Mouse (Mus musculus): ENCODE results near the gene Vmn2r19. TPM values are rescaled to one million over a fixed set of nuclear protein-coding genes. Genes with fewer than 3 reads are reported as not detected.
"Not testable (repeated sequence)": the region's sequence is repeated elsewhere in the genome, so short reads cannot be mapped to it uniquely, and the experiment has no call there.

The Vmn2r19 gene
- polyA plus RNA-seq, 1 experiment from 2014 or later: not detected

- Histone ChIP-seq H3K9me3 (ENCODE audit: low read length) (no peaks in the 10 kb centered on the region), H3K4me3 (ENCODE audit: low read depth, low read length) (no peak overlapping the region), H3K9ac (replicated peaks; ENCODE audit: low read depth) (no peak overlapping the region), H3K36me3 (ENCODE audit: insufficient read depth, low read length) (no peaks in the 10 kb centered on the region), H3K4me1 (ENCODE audit: insufficient read depth, low read depth, low read length) (no peaks in the 10 kb centered on the region), H3K27ac (ENCODE audit: low read length) (no peak overlapping the region), H3K27me3 (replicated peaks; ENCODE audit: insufficient read depth, low read length) (no peaks in the 10 kb centered on the region), H3K4me2 (replicated peaks; ENCODE audit: low read depth, low read length) (no peak overlapping the region)
- no peak for DNase-seq (ENCODE audit: low spot score)
- WGBS: 98% methylated on average over 1 of the region's 1 CpGs
- ATAC-seq: peak; percentile 49
- TF ChIP-seq CTCF (IDR thresholded peaks at IDR 0.05): no peak
- TF ChIP-seq EP300 (IDR thresholded peaks at IDR 0.05): no peak
Measured at GRCm38 (mm10) chr6:123292751-123293400, 15.3 kb upstream of the Vmn2r19 start.

GRCm38 (mm10) chr6:123293509-123293908, 14.6 kb upstream of the Vmn2r19 start:
- not testable (repeated sequence) for H3K27me3 ChIP-seq (replicated peaks; ENCODE audit: insufficient read depth, low read length); H3K36me3 ChIP-seq (ENCODE audit: insufficient read depth, low read length); H3K9me3 ChIP-seq (ENCODE audit: low read length); H3K4me1 ChIP-seq (ENCODE audit: insufficient read depth, low read depth, low read length); ATAC-seq; H3K27ac ChIP-seq (ENCODE audit: low read length); H3K4me3 ChIP-seq (ENCODE audit: low read depth, low read length); DNase-seq (ENCODE audit: low spot score); H3K9ac ChIP-seq (replicated peaks; ENCODE audit: low read depth); H3K4me2 ChIP-seq (replicated peaks; ENCODE audit: low read depth, low read length)
- 85% methylated on average over 11 of the region's 11 CpGs for WGBS

DNA sequence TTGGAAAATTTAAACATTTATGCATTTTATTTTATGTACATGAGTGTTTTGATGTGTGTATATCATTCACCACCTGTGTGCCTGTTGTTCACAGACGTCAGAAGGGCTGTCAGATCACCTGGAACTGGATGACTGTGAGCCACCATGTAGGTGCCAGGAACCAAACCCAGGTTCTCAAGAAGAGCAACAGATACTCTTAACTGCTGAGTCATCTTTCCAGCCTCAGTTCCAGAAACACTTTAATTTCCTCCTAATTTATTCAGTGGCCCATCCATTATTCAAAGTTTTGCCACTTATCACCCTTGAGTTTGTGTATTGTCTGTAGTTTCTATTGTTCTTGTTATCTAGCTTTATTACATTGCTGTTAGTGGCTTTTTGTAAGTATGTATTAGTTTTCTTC, 11.4 kb upstream of the Vmn2r19 start:
- TF ChIP-seq EP300 (IDR thresholded peaks at IDR 0.05) (no peak), CTCF (IDR thresholded peaks at IDR 0.05) (no peak)
- WGBS: 39% methylated on average over 1 of the region's 1 CpGs
- no peak overlapping the region for H3K4me2 ChIP-seq (replicated peaks; ENCODE audit: low read depth, low read length)
- no peak overlapping the region for H3K27ac ChIP-seq (ENCODE audit: low read length)
- H3K4me1 ChIP-seq (ENCODE audit: insufficient read depth, low read depth, low read length): no peaks in the 10 kb centered on the region
- ATAC-seq (no peak), DNase-seq (ENCODE audit: low spot score) (no peak)
- H3K36me3 ChIP-seq (ENCODE audit: insufficient read depth, low read length): no peaks in the 10 kb centered on the region
- no peaks in the 10 kb centered on the region for H3K9me3 ChIP-seq (ENCODE audit: low read length)
- no peak overlapping the region for H3K9ac ChIP-seq (replicated peaks; ENCODE audit: low read depth)
- H3K27me3 ChIP-seq (replicated peaks; ENCODE audit: insufficient read depth, low read length): no peaks in the 10 kb centered on the region
- no peak overlapping the region for H3K4me3 ChIP-seq (ENCODE audit: low read depth, low read length)

- not testable (repeated sequence) for H3K9ac ChIP-seq (replicated peaks; ENCODE audit: low read depth); ATAC-seq; H3K9me3 ChIP-seq (ENCODE audit: low read length); H3K36me3 ChIP-seq (ENCODE audit: insufficient read depth, low read length); H3K27ac ChIP-seq (ENCODE audit: low read length); H3K27me3 ChIP-seq (replicated peaks; ENCODE audit: insufficient read depth, low read length); H3K4me1 ChIP-seq (ENCODE audit: insufficient read depth, low read depth, low read length); DNase-seq (ENCODE audit: low spot score); H3K4me2 ChIP-seq (replicated peaks; ENCODE audit: low read depth, low read length); H3K4me3 ChIP-seq (ENCODE audit: low read depth, low read length)
- WGBS: 75% methylated on average over 7 of the region's 7 CpGs
Measured at GRCm38 (mm10) chr6:123306315-123306714, 1.8 kb upstream of the Vmn2r19 start.

GRCm38 (mm10) chr6:123332503-123332902, 24.4 kb downstream of the Vmn2r19 start:
- TF ChIP-seq EP300 (IDR thresholded peaks at IDR 0.05) (no peak), CTCF (IDR thresholded peaks at IDR 0.05) (no peak)
- no peak for ATAC-seq
- H3K4me2 ChIP-seq (replicated peaks; ENCODE audit: low read depth, low read length): no peak overlapping the region
- no peaks in the 10 kb centered on the region for H3K36me3 ChIP-seq (ENCODE audit: insufficient read depth, low read length)
- no peaks in the 10 kb centered on the region for H3K4me1 ChIP-seq (ENCODE audit: insufficient read depth, low read depth, low read length)
- no peak overlapping the region for H3K4me3 ChIP-seq (ENCODE audit: low read depth, low read length)
- WGBS: 40% methylated on average over 2 of the region's 2 CpGs
- no peak overlapping the region for H3K9ac ChIP-seq (replicated peaks; ENCODE audit: low read depth)
- no peak for DNase-seq (ENCODE audit: low spot score)
- no peaks in the 10 kb centered on the region for H3K9me3 ChIP-seq (ENCODE audit: low read length)
- no peaks in the 10 kb centered on the region for H3K27me3 ChIP-seq (replicated peaks; ENCODE audit: insufficient read depth, low read length)
- H3K27ac ChIP-seq (ENCODE audit: low read length): no peak overlapping the region

DNA sequence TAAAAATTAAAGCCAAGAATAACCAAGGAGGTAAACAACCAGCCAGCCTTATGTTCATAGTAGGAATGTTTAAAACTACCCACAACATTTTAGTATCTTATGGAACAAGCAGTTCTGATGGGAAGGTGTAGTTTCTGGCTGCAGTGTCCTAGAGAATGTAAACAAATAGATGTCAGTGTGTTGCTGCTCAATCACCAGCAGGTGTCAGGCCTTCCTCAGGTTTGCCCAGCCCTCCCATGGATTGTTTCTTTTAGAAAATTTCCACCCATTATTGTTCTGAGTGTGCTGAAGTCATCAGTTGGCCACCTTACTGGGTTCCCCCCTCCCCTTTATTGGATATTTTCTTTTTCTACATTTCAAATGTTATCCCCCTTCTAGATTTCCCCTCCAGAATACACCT, 32.0 kb downstream of the Vmn2r19 start:
- no peak for ATAC-seq
- Histone ChIP-seq H3K4me2 (replicated peaks; ENCODE audit: low read depth, low read length) (no peak overlapping the region), H3K9me3 (ENCODE audit: low read length) (no peaks in the 10 kb centered on the region), H3K9ac (replicated peaks; ENCODE audit: low read depth) (no peak overlapping the region), H3K4me1 (ENCODE audit: insufficient read depth, low read depth, low read length) (no peaks in the 10 kb centered on the region), H3K27me3 (replicated peaks; ENCODE audit: insufficient read depth, low read length) (no peaks in the 10 kb centered on the region), H3K4me3 (ENCODE audit: low read depth, low read length) (no peak overlapping the region), H3K27ac (ENCODE audit: low read length) (no peak overlapping the region), H3K36me3 (ENCODE audit: insufficient read depth, low read length) (no peaks in the 10 kb centered on the region)
- TF ChIP-seq CTCF (IDR thresholded peaks at IDR 0.05) (no peak), EP300 (IDR thresholded peaks at IDR 0.05) (no peak)
- DNase-seq (ENCODE audit: low spot score): no peak

DNA sequence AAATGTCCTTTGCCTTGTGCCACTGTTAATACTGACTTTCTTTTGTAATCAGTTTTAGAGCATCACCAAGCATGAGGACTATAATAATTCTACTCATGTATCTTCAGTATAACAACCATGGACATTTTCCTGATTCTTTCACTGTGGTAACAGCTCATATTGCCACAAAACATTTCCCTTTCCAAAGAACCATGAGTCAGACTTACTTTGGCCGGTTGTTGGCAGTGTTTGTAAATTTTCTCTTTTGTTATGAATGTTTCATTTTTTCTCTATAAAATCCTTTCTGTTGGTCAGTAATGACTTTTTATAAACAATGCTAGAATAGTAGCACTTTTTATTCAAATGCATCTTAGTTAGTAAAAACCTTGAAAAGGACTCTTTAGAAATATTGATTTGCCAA, 38.0 kb downstream of the Vmn2r19 start:
- Histone ChIP-seq H3K27me3 (replicated peaks; ENCODE audit: insufficient read depth, low read length) (no peaks in the 10 kb centered on the region), H3K27ac (ENCODE audit: low read length) (no peak overlapping the region), H3K4me2 (replicated peaks; ENCODE audit: low read depth, low read length) (no peak overlapping the region), H3K9ac (replicated peaks; ENCODE audit: low read depth) (no peak overlapping the region), H3K36me3 (ENCODE audit: insufficient read depth, low read length) (no peaks in the 10 kb centered on the region), H3K4me1 (ENCODE audit: insufficient read depth, low read depth, low read length) (no peaks in the 10 kb centered on the region), H3K9me3 (ENCODE audit: low read length) (no peaks in the 10 kb centered on the region), H3K4me3 (ENCODE audit: low read depth, low read length) (no peak overlapping the region)
- DNase-seq (ENCODE audit: low spot score) (no peak), ATAC-seq (no peak)
- WGBS: 78% methylated on average over 1 of the region's 1 CpGs
- no peak for TF ChIP-seq CTCF (IDR thresholded peaks at IDR 0.05)
- no peak for TF ChIP-seq EP300 (IDR thresholded peaks at IDR 0.05)

Other genes starting within 250 kb of the Vmn2r19 start
- 10.2 and 11.2 TPM in 2 replicates for gene Clec4a2, start 201.9 kb upstream of the Vmn2r19 start, polyA plus RNA-seq (2015; fragmentation: Nextera tagmentation; extraction: Ambion mirVana)
- gene Clec4b2, start 135.4 kb upstream of the Vmn2r19 start, polyA plus RNA-seq (2015; fragmentation: Nextera tagmentation; extraction: Ambion mirVana): not detected in 2 replicates
- 28.0 and 31.1 TPM in 2 replicates for gene Clec4n, start 78.5 kb upstream of the Vmn2r19 start, polyA plus RNA-seq (2015; fragmentation: Nextera tagmentation; extraction: Ambion mirVana)
- gene Clec4d, start 46.2 kb upstream of the Vmn2r19 start, polyA plus RNA-seq (2015; fragmentation: Nextera tagmentation; extraction: Ambion mirVana): 2.5 and 2.7 TPM in 2 replicates
- gene Clec4e, start 18.5 kb upstream of the Vmn2r19 start, polyA plus RNA-seq (2015; fragmentation: Nextera tagmentation; extraction: Ambion mirVana): 1.1 and 4.7 TPM in 2 replicates
- gene Vmn2r20, start 109.8 kb downstream of the Vmn2r19 start, polyA plus RNA-seq (2015; fragmentation: Nextera tagmentation; extraction: Ambion mirVana): not detected in 2 replicates
- gene Vmn2r21, start 225.1 kb downstream of the Vmn2r19 start, polyA plus RNA-seq (2015; fragmentation: Nextera tagmentation; extraction: Ambion mirVana): not detected in 2 replicates

Data from lung, postnatal 0 days (tissue).